Mouse (Mus musculus) liver, embryonic 14.5 days (tissue): ENCODE results near the gene Dock8. TPM values are rescaled to one million over a fixed set of nuclear protein-coding genes. Genes with fewer than 3 reads are reported as not detected.
A peak's percentile ranks its signal among the peaks of the same experiment; 100 is the strongest.

Experiments
- ATAC-seq: fragments of 200-750 bp; cut with Nextera tagmentation; 2 replicates; pipeline ENCODE4 v1.8.0; 2017; ENCODE audit warnings: moderate number of reproducible peaks, mild to moderate bottlenecking, moderate library complexity; ENCODE audit not compliant: insufficient read depth
- DNase-seq, 3 experiments: peaks; one replicate each; pipeline ENCODE4 v3.0.0-alpha.2; 2012 to 2013; ENCODE audit warnings: low read depth in 3 of 3, low spot score in 3 of 3
- H3K27ac ChIP-seq: fragments of 300-500 bp; sonication (generic); 2 replicates; pipeline ENCODE4 v1.5.1; 2014; ENCODE audit warnings: moderate library complexity, mild to moderate bottlenecking, control low read depth, inconsistent platforms
- H3K27me3 ChIP-seq: fragments of 300-500 bp; sonication (generic); 2 replicates; pipeline ENCODE4 v1.6.1; 2014; ENCODE audit warnings: mild to moderate bottlenecking, low read length, moderate library complexity; ENCODE audit not compliant: control insufficient read depth, insufficient read depth
- H3K36me3 ChIP-seq: fragments of 300-500 bp; sonication (generic); replicated peaks from 2 replicates; pipeline ENCODE4 v1.6.1; 2014; ENCODE audit warnings: low read depth; ENCODE audit not compliant: control insufficient read depth, insufficient read depth
- H3K4me1 ChIP-seq, 2 experiments: fragments of 200-500 bp in 1 of 2; fragments of 300-500 bp in 1 of 2; sonication (generic) in 1 of 2; replicated peaks; 2 replicates each; pipeline ENCODE4 v1.6.1; 2012 to 2014; ENCODE audit warnings: antibody characterized with exemption in 1 of 2, inconsistent platforms in 1 of 2, low read length in 1 of 2; ENCODE audit not compliant: control insufficient read depth in 2 of 2, insufficient read depth in 2 of 2
- H3K4me2 ChIP-seq: fragments of 300-500 bp; sonication (generic); 2 replicates; pipeline ENCODE4 v1.6.1; 2014; ENCODE audit warnings: low read depth, mild to moderate bottlenecking, control low read depth, moderate library complexity
- H3K4me3 ChIP-seq, 2 experiments: fragments of 200-500 bp in 1 of 2; fragments of 300-500 bp in 1 of 2; sonication (generic) in 1 of 2; 2 replicates each; pipeline ENCODE4 v1.5.1; 2012 to 2014; ENCODE audit warnings: low read depth in 2 of 2, low read length in 2 of 2, mild to moderate bottlenecking in 2 of 2, control low read depth in 1 of 2, inconsistent platforms in 1 of 2, moderate library complexity in 1 of 2; ENCODE audit not compliant: insufficient read depth in 1 of 2
- H3K9ac ChIP-seq: fragments of 300-500 bp; sonication (generic); replicated peaks from 2 replicates; pipeline ENCODE4 v1.6.1; 2014; ENCODE audit warnings: mild to moderate bottlenecking, control low read depth, moderate library complexity
- H3K9me3 ChIP-seq: fragments of 300-500 bp; sonication (generic); 2 replicates; pipeline ENCODE4 v1.6.1; 2016; ENCODE audit warnings: low read length, mixed read lengths; ENCODE audit not compliant: control insufficient read depth
- CTCF ChIP-seq: IDR thresholded peaks from 2 replicates; pipeline ENCODE4 v1.5.1; 2016; ENCODE audit warnings: antibody characterized with exemption, low read depth, control low read depth
- EP300 ChIP-seq: IDR thresholded peaks from 2 replicates; pipeline ENCODE4 v1.6.1; 2016; ENCODE audit warnings: antibody characterized with exemption, low read depth
- WGBS: fragments of 180-500 bp; shearing (Covaris S2); extraction: QIAGEN DNeasy Blood & Tissue Kit; methylation state at CpG from one replicate; pipeline ENCODE4 v1.1.7; 2014; ENCODE audit not compliant: insufficient replicate concordance; 5-methylcytosine and 5-hydroxymethylcytosine counted together
- polyA plus RNA-seq, 2 experiments: library from polyadenylated mRNA; depleted of rRNA in 1 of 2; stranded (reverse) in 1 of 2; unstranded in 1 of 2; fragments of >200 nt; fragmentation: Nextera tagmentation in 1 of 2; extraction: Ambion mirVana in 1 of 2; gene quantifications; 2 replicates each; pipeline versions ENCODE4 v1.2.1 to v1.2.3; 2012 to 2014

The Dock8 gene
- polyA plus RNA-seq, 2 experiments, result 3.4 to 5.9 TPM

- Histone ChIP-seq H3K9ac (peak overlapping the region; percentile 81), H3K9me3 (no peaks in the 10 kb centered on the region), H3K4me3 (peak overlapping the region; percentile 79 to 80), H3K4me2 (peak overlapping the region; percentile 90), H3K27me3 (no peaks in the 10 kb centered on the region; the same call in 1 of the 2 replicates), H3K4me1 (peaks cover 10 to 46% of the 10 kb centered on the region in 2 experiments), H3K36me3 (no peaks in the 10 kb centered on the region), H3K27ac (no peak overlapping the region)
- DNase-seq (no peak), ATAC-seq (no peak)
- no peak for TF ChIP-seq CTCF
- TF ChIP-seq EP300, result no peak
- WGBS, result 4% methylated on average over 9 of the region's 9 CpGs
Observed at GRCm38 (mm10) chr19:25000153-25000552, 819 bp downstream of the Dock8 start.

- Histone ChIP-seq H3K9ac (no peak overlapping the region), H3K36me3 (no peaks in the 10 kb centered on the region), H3K4me3 (peak overlapping the region in 1 of 2 experiments; percentile 2; a peak in 2 of 4 replicates), H3K4me2 (peak overlapping the region; percentile 90), H3K27ac (no peak overlapping the region), H3K9me3 (no peaks in the 10 kb centered on the region), H3K27me3 (no peaks in the 10 kb centered on the region; the same call in 1 of the 2 replicates), H3K4me1 (peaks cover 10 to 39% of the 10 kb centered on the region in 2 experiments)
- TF ChIP-seq CTCF (no peak), EP300 (no peak)
- DNase-seq (no peak), ATAC-seq (no peak)
- WGBS, result 48% methylated on average over 6 of the region's 6 CpGs
Observed at GRCm38 (mm10) chr19:25002032-25002431, 2.7 kb downstream of the Dock8 start.

GRCm38 (mm10) chr19:25002828-25003227 is 3.5 kb downstream of the Dock8 start:
- 30% methylated on average over 3 of the region's 3 CpGs for WGBS
- Histone ChIP-seq H3K4me2 (no peak overlapping the region), H3K36me3 (no peaks in the 10 kb centered on the region), H3K27ac (no peak overlapping the region), H3K9ac (no peak overlapping the region), H3K4me3 (no peak overlapping the region), H3K27me3 (no peaks in the 10 kb centered on the region; the same call in 1 of the 2 replicates), H3K4me1 (peaks cover 4 to 33% of the 10 kb centered on the region in 2 experiments; a peak in 3 of 4 replicates), H3K9me3 (no peaks in the 10 kb centered on the region)
- TF ChIP-seq CTCF (no peak), EP300 (no peak)
- ATAC-seq (no peak), DNase-seq (no peak)

- TF ChIP-seq EP300 (no peak), CTCF (no peak)
- 53% methylated on average over 4 of the region's 4 CpGs for WGBS
- no peak overlapping the region for H3K9ac ChIP-seq
- H3K4me2 ChIP-seq, result no peak overlapping the region
- ATAC-seq, result no peak
- H3K9me3 ChIP-seq, result no peaks in the 10 kb centered on the region
- H3K4me3 ChIP-seq, result no peak overlapping the region
- H3K27ac ChIP-seq, result no peak overlapping the region
- no peaks in the 10 kb centered on the region; the same call in 1 of the 2 replicates for H3K27me3 ChIP-seq
- DNase-seq, result no peak
- no peaks in the 10 kb centered on the region for H3K36me3 ChIP-seq
- peaks cover under 1 to 26% of the 10 kb centered on the region in 2 experiments; a peak in 3 of 4 replicates for H3K4me1 ChIP-seq
Observed at GRCm38 (mm10) chr19:25003810-25004209, 4.5 kb downstream of the Dock8 start.

GRCm38 (mm10) chr19:25006686-25007085 is 7.4 kb downstream of the Dock8 start:
- Histone ChIP-seq H3K4me3 (no peak overlapping the region), H3K9ac (no peak overlapping the region), H3K27ac (no peak overlapping the region), H3K4me1 (peaks cover 0 to 13% of the 10 kb centered on the region in 2 experiments; a peak in 2 of 4 replicates), H3K9me3 (no peaks in the 10 kb centered on the region), H3K4me2 (no peak overlapping the region), H3K27me3 (no peaks in the 10 kb centered on the region), H3K36me3 (no peaks in the 10 kb centered on the region)
- TF ChIP-seq CTCF, result no peak
- ATAC-seq, result no peak
- WGBS, result 63% methylated on average over 1 of the region's 1 CpGs
- no peak for DNase-seq
